Mouse (Mus musculus): ENCODE measurements around the gene Pon1. TPM values are rescaled to one million over a fixed set of nuclear protein-coding genes. Genes with fewer than 3 reads are reported as not detected.

The Pon1 gene
- polyA plus RNA-seq, 1 experiment, result not detected

DNA sequence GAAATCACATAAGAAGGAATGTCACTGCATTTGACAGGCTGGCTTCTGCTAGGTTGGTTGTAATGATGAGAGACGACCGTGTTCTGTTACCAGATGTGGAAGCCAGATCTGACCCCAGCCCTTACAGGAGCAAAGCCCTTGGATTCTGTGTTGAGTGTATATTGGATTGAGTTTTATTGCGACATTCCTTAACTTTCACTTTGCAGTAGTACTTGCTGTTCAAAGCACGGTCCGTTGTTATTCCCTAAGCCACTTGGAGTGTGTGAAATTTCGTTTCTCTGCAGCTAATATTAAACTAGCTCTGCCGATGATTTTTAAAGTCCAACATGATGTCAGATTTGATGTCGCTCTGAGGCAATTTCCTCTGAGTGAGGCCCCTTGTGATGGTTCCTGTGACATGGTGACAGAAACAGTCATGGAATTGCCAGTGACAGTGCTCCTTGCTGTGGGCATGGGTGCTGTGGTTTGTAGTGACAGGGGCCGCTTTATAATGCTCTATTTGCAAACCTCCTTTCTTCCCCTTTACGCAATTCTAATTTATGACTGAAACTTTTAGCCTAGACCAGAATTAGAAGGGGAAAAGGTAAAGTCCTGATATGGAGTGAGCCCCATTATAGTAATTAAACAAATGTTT, 19.4 kb downstream of the Pon1 start:
- Histone ChIP-seq H3K4me3 (replicated peaks; ENCODE audit: insufficient read depth, low read depth, low read length) (no peak overlapping the region), H3K27me3 (ENCODE audit: control insufficient read depth, insufficient read depth, low read length) (no peaks in the 10 kb centered on the region), H3K27ac (ENCODE audit: insufficient read depth, low read length) (no peak overlapping the region), H3K4me1 (ENCODE audit: control insufficient read depth, insufficient read depth, low read length) (no peaks in the 10 kb centered on the region; the same call in 1 of the 2 replicates)
- TF ChIP-seq POLR2A (IDR thresholded peaks at IDR 0.05; ENCODE audit: borderline replicate concordance, insufficient read depth, low read length), result no peak
- TF ChIP-seq CTCF (IDR thresholded peaks at IDR 0.05; ENCODE audit: borderline replicate concordance, insufficient read depth, low read depth, low read length), result no peak
- DNase-seq, result no peak
- 93% methylated on average over 10 of the region's 10 CpGs for WGBS

DNA sequence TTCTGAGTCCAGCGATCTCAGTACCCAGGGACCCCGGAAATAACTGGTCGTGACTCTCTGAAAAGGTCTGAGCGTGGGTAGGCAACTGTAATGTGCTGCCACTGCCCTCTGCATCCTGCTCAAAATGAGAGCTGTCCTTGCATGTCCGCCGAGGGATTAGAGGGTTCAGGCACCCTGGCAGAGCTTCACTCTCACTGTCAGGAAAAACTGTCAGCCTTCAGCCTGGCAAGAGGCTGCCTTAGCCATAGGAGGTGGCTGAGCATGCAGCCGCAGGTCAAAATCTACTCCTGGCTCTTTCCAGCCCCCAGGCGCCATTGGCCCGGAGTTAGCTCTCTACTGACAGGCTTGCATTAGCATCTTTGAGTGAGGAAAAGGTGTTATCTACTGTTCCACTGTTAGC, 21.2 kb downstream of the Pon1 start:
- no peak overlapping the region for H3K27ac ChIP-seq (ENCODE audit: insufficient read depth, low read length)
- TF ChIP-seq POLR2A (IDR thresholded peaks at IDR 0.05; ENCODE audit: borderline replicate concordance, insufficient read depth, low read length) (no peak), CTCF (IDR thresholded peaks at IDR 0.05; ENCODE audit: borderline replicate concordance, insufficient read depth, low read depth, low read length) (no peak)
- H3K27me3 ChIP-seq (ENCODE audit: control insufficient read depth, insufficient read depth, low read length), result no peaks in the 10 kb centered on the region
- H3K4me3 ChIP-seq (replicated peaks; ENCODE audit: insufficient read depth, low read depth, low read length), result no peak overlapping the region
- peak; percentile 17 to 23 for DNase-seq
- no peaks in the 10 kb centered on the region; the same call in 1 of the 2 replicates for H3K4me1 ChIP-seq (ENCODE audit: control insufficient read depth, insufficient read depth, low read length)
- 39% methylated on average over 9 of the region's 9 CpGs for WGBS

DNA sequence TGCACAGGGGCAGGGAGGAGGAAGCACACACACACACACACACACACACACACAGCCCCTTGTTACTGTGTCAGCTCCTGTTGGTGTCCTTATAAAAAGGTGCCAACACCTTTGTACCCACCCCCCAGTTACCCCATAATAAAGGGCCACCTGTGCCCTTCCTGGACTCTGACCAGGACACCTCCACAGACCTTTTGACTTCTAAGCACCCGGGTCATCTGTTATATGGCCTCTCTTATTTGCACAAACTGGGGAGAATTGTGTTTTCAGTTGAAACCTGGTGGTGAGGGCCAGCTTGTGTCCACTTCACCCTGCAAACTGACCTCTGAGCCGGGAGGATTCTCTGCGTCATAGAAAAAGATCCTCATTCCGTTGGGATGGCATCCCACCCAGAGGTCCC, 22.3 kb downstream of the Pon1 start:
- Histone ChIP-seq H3K27ac (ENCODE audit: insufficient read depth, low read length) (no peak overlapping the region), H3K4me3 (replicated peaks; ENCODE audit: insufficient read depth, low read depth, low read length) (no peak overlapping the region), H3K27me3 (ENCODE audit: control insufficient read depth, insufficient read depth, low read length) (no peaks in the 10 kb centered on the region), H3K4me1 (ENCODE audit: control insufficient read depth, insufficient read depth, low read length) (no peaks in the 10 kb centered on the region; the same call in 1 of the 2 replicates)
- TF ChIP-seq CTCF (IDR thresholded peaks at IDR 0.05; ENCODE audit: borderline replicate concordance, insufficient read depth, low read depth, low read length) (no peak), POLR2A (IDR thresholded peaks at IDR 0.05; ENCODE audit: borderline replicate concordance, insufficient read depth, low read length) (no peak)
- DNase-seq, result no peak
- WGBS, result 85% methylated on average over 4 of the region's 4 CpGs

DNA sequence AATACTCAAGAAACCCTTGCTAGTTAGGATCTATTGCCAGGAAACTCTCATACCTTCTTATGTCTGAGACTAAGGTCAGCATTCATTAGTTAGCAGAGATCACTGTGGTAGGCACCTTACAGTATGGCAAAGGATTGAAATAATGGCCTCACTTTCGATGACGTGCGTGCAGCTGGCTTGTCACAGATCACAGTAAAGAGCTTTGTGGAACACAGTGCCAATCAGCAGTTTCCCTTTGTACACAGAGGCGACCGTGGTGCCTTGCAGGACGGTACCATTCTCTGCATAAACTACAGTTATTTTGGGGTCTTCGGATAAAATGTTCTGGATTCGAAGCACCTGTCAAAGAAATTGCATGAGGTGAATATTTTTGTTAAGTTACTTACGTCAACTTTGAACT, 25.6 kb downstream of the Pon1 start:
- TF ChIP-seq POLR2A (IDR thresholded peaks at IDR 0.05; ENCODE audit: borderline replicate concordance, insufficient read depth, low read length) (no peak), CTCF (IDR thresholded peaks at IDR 0.05; ENCODE audit: borderline replicate concordance, insufficient read depth, low read depth, low read length) (no peak)
- Histone ChIP-seq H3K4me3 (replicated peaks; ENCODE audit: insufficient read depth, low read depth, low read length) (no peak overlapping the region), H3K4me1 (ENCODE audit: control insufficient read depth, insufficient read depth, low read length) (no peaks in the 10 kb centered on the region; the same call in 1 of the 2 replicates), H3K27ac (ENCODE audit: insufficient read depth, low read length) (no peak overlapping the region), H3K27me3 (ENCODE audit: control insufficient read depth, insufficient read depth, low read length) (no peaks in the 10 kb centered on the region)
- 75% methylated on average over 9 of the region's 9 CpGs for WGBS
- no peak for DNase-seq

GRCm38 (mm10) chr6:5167051-5167677, 26.6 kb downstream of the Pon1 start:
- Histone ChIP-seq H3K4me3 (replicated peaks; ENCODE audit: insufficient read depth, low read depth, low read length) (no peak overlapping the region), H3K27ac (ENCODE audit: insufficient read depth, low read length) (no peak overlapping the region), H3K4me1 (ENCODE audit: control insufficient read depth, insufficient read depth, low read length) (no peaks in the 10 kb centered on the region), H3K27me3 (ENCODE audit: control insufficient read depth, insufficient read depth, low read length) (no peaks in the 10 kb centered on the region)
- TF ChIP-seq CTCF (IDR thresholded peaks at IDR 0.05; ENCODE audit: borderline replicate concordance, insufficient read depth, low read depth, low read length), result no peak
- no peak for TF ChIP-seq POLR2A (IDR thresholded peaks at IDR 0.05; ENCODE audit: borderline replicate concordance, insufficient read depth, low read length)
- WGBS, result 32% methylated on average over 14 of the region's 14 CpGs
- no peak for DNase-seq

GRCm38 (mm10) chr6:5164855-5165254, 28.9 kb downstream of the Pon1 start:
- no peak overlapping the region for H3K27ac ChIP-seq (ENCODE audit: insufficient read depth, low read length)
- H3K4me3 ChIP-seq (replicated peaks; ENCODE audit: insufficient read depth, low read depth, low read length), result no peak overlapping the region
- no peaks in the 10 kb centered on the region for H3K27me3 ChIP-seq (ENCODE audit: control insufficient read depth, insufficient read depth, low read length)
- WGBS, result 86% methylated on average over 9 of the region's 9 CpGs
- no peak for DNase-seq
- TF ChIP-seq CTCF (IDR thresholded peaks at IDR 0.05; ENCODE audit: borderline replicate concordance, insufficient read depth, low read depth, low read length) (no peak), POLR2A (IDR thresholded peaks at IDR 0.05; ENCODE audit: borderline replicate concordance, insufficient read depth, low read length) (no peak)
- no peaks in the 10 kb centered on the region for H3K4me1 ChIP-seq (ENCODE audit: control insufficient read depth, insufficient read depth, low read length)

DNA sequence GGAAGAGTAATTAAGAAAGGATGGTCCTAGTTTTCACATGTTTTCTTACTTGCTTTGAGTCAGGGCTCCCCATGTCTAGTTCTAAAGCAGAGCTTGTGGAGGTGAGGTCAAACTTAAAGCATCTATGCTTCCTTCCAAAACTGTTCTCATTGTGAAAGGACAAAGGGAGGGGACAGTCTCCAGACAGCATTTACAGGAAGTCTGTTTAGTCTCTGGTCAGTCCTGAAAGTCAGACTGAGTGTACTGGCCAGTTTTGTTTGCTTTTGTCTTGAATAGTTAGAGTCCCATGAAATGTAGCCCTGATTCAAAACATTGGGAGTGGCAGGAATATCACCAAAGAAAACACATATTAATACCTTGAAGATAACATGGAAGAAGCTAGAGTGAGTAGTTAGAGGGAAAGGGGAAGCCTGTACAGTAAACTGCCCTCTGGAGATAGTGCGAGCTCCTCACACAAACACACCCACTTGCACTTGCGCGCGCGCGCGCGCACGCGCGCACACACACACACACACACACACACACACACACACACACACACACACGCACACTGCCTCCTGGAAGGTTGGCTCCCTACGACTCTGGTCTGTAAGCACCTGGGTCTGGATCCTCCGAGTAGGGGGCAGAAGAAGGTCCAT, 30.1 kb downstream of the Pon1 start:
- DNase-seq, result no peak
- H3K4me3 ChIP-seq (replicated peaks; ENCODE audit: insufficient read depth, low read depth, low read length), result no peak overlapping the region
- no peaks in the 10 kb centered on the region for H3K4me1 ChIP-seq (ENCODE audit: control insufficient read depth, insufficient read depth, low read length)
- no peaks in the 10 kb centered on the region for H3K27me3 ChIP-seq (ENCODE audit: control insufficient read depth, insufficient read depth, low read length)
- TF ChIP-seq CTCF (IDR thresholded peaks at IDR 0.05; ENCODE audit: borderline replicate concordance, insufficient read depth, low read depth, low read length) (no peak), POLR2A (IDR thresholded peaks at IDR 0.05; ENCODE audit: borderline replicate concordance, insufficient read depth, low read length) (no peak)
- H3K27ac ChIP-seq (ENCODE audit: insufficient read depth, low read length), result no peak overlapping the region
- 93% methylated on average over 14 of the region's 14 CpGs for WGBS

DNA sequence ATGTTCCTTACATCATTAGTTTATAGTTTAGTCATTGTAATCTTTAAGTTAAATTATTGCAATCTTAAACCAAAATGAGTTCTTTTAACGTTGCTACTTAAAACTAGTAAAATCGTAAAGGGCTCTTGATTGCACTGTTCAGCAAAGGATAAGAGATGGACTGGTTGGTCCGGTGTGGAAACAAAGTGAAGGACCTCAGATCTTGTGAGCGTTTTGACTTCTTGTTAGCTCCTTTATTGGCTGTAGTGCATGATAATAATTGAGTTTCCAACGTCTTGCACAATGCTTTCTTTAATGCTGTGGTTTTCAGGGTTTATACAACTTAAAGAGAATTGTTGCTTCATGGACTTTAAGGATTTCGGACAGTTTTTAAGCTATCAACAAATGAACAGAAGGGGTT, 31.7 kb downstream of the Pon1 start:
- WGBS, result 94% methylated on average over 6 of the region's 6 CpGs
- TF ChIP-seq POLR2A (IDR thresholded peaks at IDR 0.05; ENCODE audit: borderline replicate concordance, insufficient read depth, low read length) (no peak), CTCF (IDR thresholded peaks at IDR 0.05; ENCODE audit: borderline replicate concordance, insufficient read depth, low read depth, low read length) (no peak)

More for the DNA sequence above, 31.7 kb downstream of the Pon1 start:
- H3K4me1 ChIP-seq (ENCODE audit: control insufficient read depth, insufficient read depth, low read length), result no peaks in the 10 kb centered on the region
- no peaks in the 10 kb centered on the region for H3K27me3 ChIP-seq (ENCODE audit: control insufficient read depth, insufficient read depth, low read length)
- H3K27ac ChIP-seq (ENCODE audit: insufficient read depth, low read length), result no peak overlapping the region
- DNase-seq, result no peak
- H3K4me3 ChIP-seq (replicated peaks; ENCODE audit: insufficient read depth, low read depth, low read length), result no peak overlapping the region
